Mouse (Mus musculus): Measurements from ENCODE around the gene Nhlrc3. TPM values are rescaled to one million over a fixed set of nuclear protein-coding genes. Genes with fewer than 3 reads are reported as not detected.

The Nhlrc3 gene
- polyA plus RNA-seq, 1 experiment from 2014 or later, result 8.4 TPM

GRCm38 (mm10) chr3:53472061-53472460, 8.9 kb upstream of the Nhlrc3 start:
- no peak overlapping the region for H3K9ac ChIP-seq

GRCm38 (mm10) chr3:53469650-53470049, 6.5 kb upstream of the Nhlrc3 start:
- no peak overlapping the region for H3K9ac ChIP-seq
- no peaks in the 10 kb centered on the region for H3K27me3 ChIP-seq
- no peaks in the 10 kb centered on the region for H3K9me3 ChIP-seq
- no peak overlapping the region for H3K4me3 ChIP-seq
- peaks cover 41% of the 10 kb centered on the region for H3K4me1 ChIP-seq (replicated peaks)
- H3K27ac ChIP-seq (replicated peaks), result no peak overlapping the region
- peaks cover 50% of the 10 kb centered on the region for H3K36me3 ChIP-seq
- no peak overlapping the region for H3K4me2 ChIP-seq
- no peak for ATAC-seq (ENCODE audit: low read depth)
- 93% methylated on average over 5 of the region's 5 CpGs for WGBS

More at GRCm38 (mm10) chr3:53472061-53472460, 8.9 kb upstream of the Nhlrc3 start:
- peaks cover 17% of the 10 kb centered on the region for H3K4me1 ChIP-seq (replicated peaks)
- ATAC-seq (ENCODE audit: low read depth), result no peak
- no peak overlapping the region for H3K4me3 ChIP-seq
- H3K9me3 ChIP-seq, result no peaks in the 10 kb centered on the region
- no peak overlapping the region for H3K4me2 ChIP-seq
- no peak overlapping the region for H3K27ac ChIP-seq (replicated peaks)
- no peaks in the 10 kb centered on the region for H3K27me3 ChIP-seq
- peaks cover 71% of the 10 kb centered on the region for H3K36me3 ChIP-seq
- WGBS, result 96% methylated on average over 5 of the region's 5 CpGs

GRCm38 (mm10) chr3:53467356-53467755, 4.2 kb upstream of the Nhlrc3 start:
- Histone ChIP-seq H3K27ac (replicated peaks) (no peak overlapping the region), H3K4me1 (replicated peaks) (peaks cover 48% of the 10 kb centered on the region), H3K9ac (no peak overlapping the region), H3K36me3 (peaks cover 27% of the 10 kb centered on the region), H3K9me3 (no peaks in the 10 kb centered on the region), H3K4me3 (no peak overlapping the region), H3K27me3 (no peaks in the 10 kb centered on the region), H3K4me2 (no peak overlapping the region)
- 87% methylated on average over 5 of the region's 5 CpGs for WGBS
- no peak for ATAC-seq (ENCODE audit: low read depth)

DNA sequence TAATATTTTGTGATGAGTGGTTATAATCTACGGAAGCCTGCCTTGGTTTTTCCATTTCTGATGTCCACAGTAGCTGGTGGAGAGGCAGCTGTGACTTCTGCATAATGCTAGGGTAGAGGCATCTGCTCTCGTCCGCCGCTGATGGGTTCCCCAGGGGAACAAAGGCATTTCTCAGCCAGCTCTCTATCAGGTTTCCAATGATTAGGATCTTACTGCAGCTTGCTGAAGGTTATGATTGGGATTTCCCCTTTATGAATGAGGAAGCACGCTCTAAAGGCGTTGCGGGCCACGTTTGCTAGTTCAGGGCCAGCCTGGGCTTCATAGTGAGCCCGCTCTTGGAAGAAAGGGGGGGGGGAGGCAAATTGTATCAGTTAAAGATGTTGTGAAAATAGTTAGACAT, 3.3 kb upstream of the Nhlrc3 start:
- Histone ChIP-seq H3K9ac (peak overlapping the region; percentile 34; the same call in 1 of the 2 replicates), H3K27ac (replicated peaks) (no peak overlapping the region), H3K4me3 (peak overlapping the region; percentile 64), H3K4me1 (replicated peaks) (peaks cover 54% of the 10 kb centered on the region), H3K36me3 (peaks cover 20% of the 10 kb centered on the region), H3K9me3 (no peaks in the 10 kb centered on the region), H3K4me2 (peak overlapping the region; percentile 90), H3K27me3 (no peaks in the 10 kb centered on the region)
- WGBS, result 51% methylated on average over 9 of the region's 9 CpGs
- ATAC-seq (ENCODE audit: low read depth), result no peak

DNA sequence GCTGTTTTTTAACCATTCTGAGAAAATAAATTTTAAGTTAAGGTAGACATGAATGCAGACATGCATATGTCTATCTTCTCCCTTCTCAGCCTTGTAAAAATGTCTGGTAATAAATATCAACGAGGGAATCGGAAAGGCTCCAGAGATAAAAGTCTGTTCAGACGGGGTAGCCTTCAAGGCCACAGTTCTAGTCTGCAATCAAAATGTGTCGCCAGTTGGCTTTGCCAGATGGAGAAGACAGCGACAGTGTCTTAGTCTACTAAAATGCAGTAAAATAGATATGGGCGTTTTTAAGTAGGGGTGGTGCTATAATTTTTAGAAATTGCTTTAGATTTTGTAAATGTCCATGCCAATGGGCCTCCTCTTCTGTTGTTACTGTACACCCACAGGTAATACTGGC, 2.2 kb upstream of the Nhlrc3 start:
- Histone ChIP-seq H3K36me3 (peaks cover 14% of the 10 kb centered on the region), H3K4me1 (replicated peaks) (peaks cover 60% of the 10 kb centered on the region), H3K9me3 (no peaks in the 10 kb centered on the region), H3K4me2 (peak overlapping the region; percentile 90), H3K4me3 (peak overlapping the region; percentile 64), H3K27me3 (no peaks in the 10 kb centered on the region), H3K9ac (peak overlapping the region; percentile 56; the same call in 1 of the 2 replicates), H3K27ac (replicated peaks) (no peak overlapping the region)
- WGBS, result 56% methylated on average over 6 of the region's 6 CpGs
- ATAC-seq (ENCODE audit: low read depth), result no peak

DNA sequence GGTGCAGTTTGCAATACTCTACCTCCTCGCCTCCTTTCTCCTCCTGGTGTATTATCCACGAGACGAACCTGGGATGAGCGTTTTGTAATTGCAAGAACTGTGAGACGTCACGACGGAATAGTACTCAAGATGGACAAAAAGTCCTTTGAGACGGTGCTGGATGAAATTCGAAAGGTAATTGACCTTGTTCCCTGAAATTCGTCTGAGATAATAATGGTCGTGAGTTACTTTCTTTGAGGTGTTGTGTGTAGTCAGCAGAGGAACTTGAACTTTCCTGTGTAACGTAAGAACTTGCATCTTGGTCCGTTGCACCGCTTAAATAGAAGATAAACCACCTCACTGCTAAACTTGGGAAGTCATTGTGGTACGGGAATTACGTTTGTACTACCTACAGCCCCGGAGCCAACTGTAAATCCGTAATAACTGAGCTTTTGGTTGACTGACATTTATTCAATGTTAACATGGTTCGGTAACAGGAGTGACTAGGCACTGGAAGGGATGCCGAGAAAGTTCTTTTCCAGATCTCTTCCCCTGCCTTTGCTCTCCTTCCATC, 1.1 kb upstream of the Nhlrc3 start:
- Histone ChIP-seq H3K27ac (replicated peaks) (peak overlapping the region; percentile 91), H3K4me3 (peak overlapping the region; percentile 64), H3K4me2 (peak overlapping the region; percentile 90), H3K36me3 (peaks cover 17% of the 10 kb centered on the region), H3K9ac (peak overlapping the region; percentile 90), H3K27me3 (no peaks in the 10 kb centered on the region), H3K4me1 (replicated peaks) (peaks cover 60% of the 10 kb centered on the region), H3K9me3 (no peaks in the 10 kb centered on the region)
- WGBS, result under 1% methylated on average over 20 of the region's 20 CpGs
- ATAC-seq (ENCODE audit: low read depth), result no peak

GRCm38 (mm10) chr3:53463765-53464114, 608 bp upstream of the Nhlrc3 start:
- Histone ChIP-seq H3K27me3 (no peaks in the 10 kb centered on the region), H3K4me2 (peak overlapping the region; percentile 90), H3K4me3 (peak overlapping the region; percentile 64), H3K4me1 (replicated peaks) (peaks cover 57% of the 10 kb centered on the region), H3K36me3 (peaks cover 17% of the 10 kb centered on the region), H3K9me3 (no peaks in the 10 kb centered on the region), H3K27ac (replicated peaks) (peak overlapping the region; percentile 91), H3K9ac (peak overlapping the region; percentile 90)
- ATAC-seq (ENCODE audit: low read depth), result peak; percentile 68
- WGBS, result 0% methylated on average over 33 of the region's 35 CpGs

DNA sequence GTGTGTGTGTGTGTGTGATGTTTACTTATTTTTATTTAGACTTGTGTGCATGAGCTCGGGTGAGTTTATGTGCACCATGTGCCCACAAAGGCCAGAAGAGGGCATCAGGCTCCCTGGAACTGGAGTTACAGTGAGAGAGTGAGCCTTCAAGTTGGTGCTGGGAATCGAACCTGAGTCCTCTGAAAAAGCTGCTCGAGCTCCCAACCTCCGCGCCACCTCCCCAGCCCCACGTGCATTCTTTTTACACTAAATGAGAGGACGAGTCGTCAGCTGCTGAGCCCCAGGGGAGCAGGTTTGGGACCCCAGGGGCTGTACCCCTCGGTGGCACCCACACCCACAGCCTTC, 459 bp downstream of the Nhlrc3 start:
- WGBS, result 8% methylated on average over 9 of the region's 9 CpGs
- Histone ChIP-seq H3K4me2 (peak overlapping the region; percentile 74), H3K27me3 (no peaks in the 10 kb centered on the region), H3K9ac (peak overlapping the region; percentile 90), H3K9me3 (no peaks in the 10 kb centered on the region), H3K4me1 (replicated peaks) (peaks cover 49% of the 10 kb centered on the region), H3K27ac (replicated peaks) (peak overlapping the region; percentile 91), H3K36me3 (peaks cover 27% of the 10 kb centered on the region), H3K4me3 (peak overlapping the region; percentile 64)
- ATAC-seq (ENCODE audit: low read depth), result no peak

- ATAC-seq (ENCODE audit: low read depth), result no peak
- no peak overlapping the region for H3K9ac ChIP-seq
- H3K4me1 ChIP-seq (replicated peaks), result peaks cover 24% of the 10 kb centered on the region
- H3K4me2 ChIP-seq, result no peak overlapping the region
- no peaks in the 10 kb centered on the region for H3K9me3 ChIP-seq
- no peak overlapping the region for H3K27ac ChIP-seq (replicated peaks)
- 88% methylated on average over 9 of the region's 9 CpGs for WGBS
- no peaks in the 10 kb centered on the region for H3K27me3 ChIP-seq
- no peak overlapping the region for H3K4me3 ChIP-seq
- H3K36me3 ChIP-seq, result peaks cover 52% of the 10 kb centered on the region
These were observed 3.0 kb downstream of the Nhlrc3 start for GRCm38 (mm10) chr3:53460106-53460505.

DNA sequence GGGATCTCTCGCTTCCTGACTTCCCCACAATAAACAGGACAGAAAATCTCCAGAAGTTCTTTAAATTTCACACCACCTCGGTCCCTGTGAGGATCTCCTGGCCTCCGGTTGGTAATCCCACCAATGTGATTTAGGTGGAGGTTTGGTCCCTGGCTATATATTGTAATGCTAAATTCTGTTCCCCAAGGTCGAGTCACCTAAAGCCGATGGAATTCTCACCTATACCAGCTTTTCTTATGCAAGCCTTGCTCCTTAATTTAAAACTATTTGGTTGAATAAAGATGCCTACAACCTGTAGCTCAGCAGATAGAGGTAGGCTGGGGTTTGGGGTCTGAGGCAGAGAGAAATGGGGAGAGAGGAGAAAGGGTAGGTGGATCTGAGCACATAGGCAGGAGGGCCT, 5.4 kb downstream of the Nhlrc3 start:
- no peak for ATAC-seq (ENCODE audit: low read depth)
- Histone ChIP-seq H3K27ac (replicated peaks) (no peak overlapping the region), H3K9ac (no peak overlapping the region), H3K4me1 (replicated peaks) (peaks cover 16% of the 10 kb centered on the region), H3K9me3 (no peaks in the 10 kb centered on the region), H3K4me2 (no peak overlapping the region), H3K36me3 (peaks cover 75% of the 10 kb centered on the region), H3K27me3 (no peaks in the 10 kb centered on the region), H3K4me3 (no peak overlapping the region)
- 65% methylated on average over 5 of the region's 5 CpGs for WGBS

DNA sequence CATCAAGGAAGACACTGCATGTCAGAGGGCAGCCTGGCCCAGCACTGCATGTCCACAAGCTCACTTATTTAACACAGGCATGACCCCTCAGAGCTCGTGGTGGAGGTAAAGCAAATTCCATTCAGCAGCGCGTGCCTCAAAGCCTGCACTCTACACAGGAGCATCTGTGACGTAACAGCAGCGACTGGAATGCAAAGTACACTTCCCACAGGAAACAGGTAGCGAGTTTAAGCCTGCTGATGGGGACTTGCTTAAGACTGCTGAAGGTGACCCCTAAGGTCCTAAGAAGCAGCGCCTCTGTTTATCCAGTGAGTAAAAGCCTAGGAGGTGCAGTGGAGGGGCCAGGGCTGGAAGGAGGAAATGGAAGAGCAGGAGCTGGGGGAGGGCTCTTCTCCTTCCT, 8.1 kb downstream of the Nhlrc3 start:
- WGBS, result 90% methylated on average over 7 of the region's 7 CpGs

GRCm38 (mm10) chr3:53454561-53454960, 8.6 kb downstream of the Nhlrc3 start:
- Histone ChIP-seq H3K36me3 (peaks cover 94% of the 10 kb centered on the region), H3K4me2 (no peak overlapping the region), H3K27me3 (no peaks in the 10 kb centered on the region), H3K9ac (no peak overlapping the region), H3K27ac (replicated peaks) (no peak overlapping the region), H3K9me3 (no peaks in the 10 kb centered on the region), H3K4me3 (no peak overlapping the region), H3K4me1 (replicated peaks) (no peaks in the 10 kb centered on the region)
- ATAC-seq (ENCODE audit: low read depth), result no peak
- WGBS, result 90% methylated on average over 6 of the region's 6 CpGs

More for the DNA sequence above, 8.1 kb downstream of the Nhlrc3 start:
- no peak overlapping the region for H3K4me3 ChIP-seq
- no peak overlapping the region for H3K4me2 ChIP-seq
- no peaks in the 10 kb centered on the region for H3K4me1 ChIP-seq (replicated peaks)
- H3K27me3 ChIP-seq, result no peaks in the 10 kb centered on the region
- H3K36me3 ChIP-seq, result peaks cover 94% of the 10 kb centered on the region
- no peak overlapping the region for H3K9ac ChIP-seq
- no peak overlapping the region for H3K27ac ChIP-seq (replicated peaks)
- ATAC-seq (ENCODE audit: low read depth), result no peak
- H3K9me3 ChIP-seq, result no peaks in the 10 kb centered on the region

- WGBS, result 94% methylated on average over 6 of the region's 6 CpGs
- no peak overlapping the region for H3K4me2 ChIP-seq
- H3K4me3 ChIP-seq, result no peak overlapping the region
- H3K9ac ChIP-seq, result no peak overlapping the region
- H3K27ac ChIP-seq (replicated peaks), result no peak overlapping the region
- no peaks in the 10 kb centered on the region for H3K27me3 ChIP-seq
- H3K9me3 ChIP-seq, result no peaks in the 10 kb centered on the region
- H3K36me3 ChIP-seq, result peaks cover 93% of the 10 kb centered on the region
- no peak for ATAC-seq (ENCODE audit: low read depth)
- H3K4me1 ChIP-seq (replicated peaks), result no peaks in the 10 kb centered on the region
These were observed 9.1 kb downstream of the Nhlrc3 start for GRCm38 (mm10) chr3:53454005-53454404.
